Mouse (Mus musculus): ENCODE measurements around the gene Dhps.

DNA sequence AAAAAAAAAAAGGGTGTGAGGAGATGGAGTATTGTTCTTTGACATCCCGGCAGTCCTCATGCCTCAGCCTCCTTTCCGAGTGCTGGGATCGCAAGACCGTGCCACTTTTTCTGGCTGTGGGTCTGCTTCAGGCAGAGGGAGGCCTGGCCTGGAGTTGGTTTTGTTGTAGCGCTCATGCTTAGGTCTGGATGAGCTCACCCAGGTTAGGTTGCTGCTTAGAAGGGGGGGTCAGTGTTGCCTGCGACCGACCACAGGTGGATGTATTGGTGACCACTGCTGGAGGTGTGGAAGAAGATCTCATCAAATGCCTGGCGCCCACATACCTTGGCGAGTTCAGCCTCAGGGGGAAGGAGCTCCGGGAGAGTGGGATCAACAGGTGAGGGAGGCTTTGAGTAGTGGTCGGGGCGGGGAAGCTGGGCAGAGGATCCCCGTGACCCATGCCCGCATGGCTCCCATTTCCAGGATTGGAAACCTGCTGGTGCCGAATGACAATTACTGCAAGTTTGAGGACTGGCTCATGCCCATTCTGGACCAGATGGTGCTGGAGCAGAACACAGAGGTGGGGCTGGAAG, 1.6 kb downstream of the Dhps start:
- TF ChIP-seq POLR2A (IDR thresholded peaks at IDR 0.05; ENCODE audit: insufficient read depth, low read length) (no peak), CTCF (IDR thresholded peaks at IDR 0.05; ENCODE audit: low read depth, low read length) (no peak)
